Mouse (Mus musculus) embryonic facial prominence, embryonic 15.5 days (tissue): ENCODE results near the gene Hmgn3. TPM values are rescaled to one million over a fixed set of nuclear protein-coding genes. Genes with fewer than 3 reads are reported as not detected.

Source experiments
- polyA plus RNA-seq: library from polyadenylated mRNA; unstranded; fragments of >200 nt; fragmentation: Nextera tagmentation; extraction: Ambion mirVana; gene quantifications from 2 replicates; pipeline ENCODE4 v1.2.1, GENCODE M21; 2015

Hmgn3 gene
- polyA plus RNA-seq, 1 experiment from 2014 or later, result 216 TPM

Other genes starting within 250 kb of the Hmgn3 start
- 86.7 and 88.8 TPM in 2 replicates for gene Phip, start 171.2 kb downstream of the Hmgn3 start, polyA plus RNA-seq